Mouse (Mus musculus) stomach, postnatal 0 days (tissue): ENCODE results near the gene Tcfl5.

ENCODE experiments used
- CTCF ChIP-seq: IDR thresholded peaks from 2 replicates; pipeline ENCODE4 v1.5.1; 2016; ENCODE audit warnings: antibody characterized with exemption, low read depth, mild to moderate bottlenecking, moderate library complexity
- EP300 ChIP-seq: optimal IDR thresholded peaks from 2 replicates; pipeline ENCODE3; 2016; ENCODE audit warnings: antibody characterized with exemption

GRCm38 (mm10) chr2:180576482-180576881 is 66.0 kb downstream of the Tcfl5 start:
- TF ChIP-seq CTCF, result no peak
- TF ChIP-seq EP300, result no peak
